Mouse (Mus musculus) ovary, adult 2 months (tissue): Measurements from ENCODE around the gene Rpp30. TPM values are rescaled to one million over a fixed set of nuclear protein-coding genes. Genes with fewer than 3 reads are reported as not detected.

ENCODE experiments used
- polyA plus RNA-seq: library from polyadenylated mRNA; depleted of rRNA; stranded (reverse); fragments of >200 nt; gene quantifications from 2 replicates; pipeline ENCODE4 v1.2.3, GENCODE M21; 2012; rRNA removed

The Rpp30 gene
- polyA plus RNA-seq: 1.3 and 1.7 TPM in 2 replicates

GRCm38 (mm10) chr19:36083262-36084225 is at the start of gene Rpp30:
TSS of gene Rpp30 (plus strand) at chr19:36083716.

GRCm38 (mm10) chr19:36057231-36057811 is 26.2 kb upstream of the Rpp30 start, which contains the start of gene Htr7:
TSS of gene Htr7 (minus strand) at chr19:36057507.

GRCm38 (mm10) chr19:36119783-36120471 is 36.4 kb downstream of the Rpp30 start, which contains the start of gene Ankrd1:
TSS of gene Ankrd1 (minus strand) at chr19:36120099.

Other genes with a start within 250 kb of the Rpp30 start
- gene Htr7, start 26.2 kb upstream of the Rpp30 start, polyA plus RNA-seq: 0.32 and 0.46 TPM in 2 replicates
- gene Ankrd1, start 36.4 kb downstream of the Rpp30 start, polyA plus RNA-seq: 0.14 TPM in 1 of 2 replicates, not detected in the other